Mouse (Mus musculus): ENCODE measurements at regions not wholly inside any gene's neighbourhood (a gene's known extent, or its start where the extent isn't known, plus 50 kb on each side); places are given as distances from the start of the nearest gene placed in this dataset.

- no peak for TF ChIP-seq POLR2A (IDR thresholded peaks at IDR 0.05; ENCODE audit: borderline replicate concordance, control insufficient read depth, low read depth, low read length)
- no peak for TF ChIP-seq CTCF (IDR thresholded peaks at IDR 0.05; ENCODE audit: control insufficient read depth, insufficient read depth, low read length)
- Histone ChIP-seq H3K4me3 (replicated peaks; ENCODE audit: control insufficient read depth, low read depth, low read length) (no peak overlapping the region), H3K4me1 (ENCODE audit: control insufficient read depth, insufficient read depth, low read length) (no peaks in the 10 kb centered on the region), H3K27ac (ENCODE audit: control insufficient read depth, insufficient read depth, low read depth, low read length, poor library complexity) (no peak overlapping the region)
- WGBS = 51% methylated on average over 4 of the region's 4 CpGs
Measured at GRCm38 (mm10) chr13:119145713-119146112, 282.7 kb upstream of the Paip1 start.

- WGBS = 80% methylated on average over 3 of the region's 3 CpGs
- Histone ChIP-seq H3K4me1 (ENCODE audit: control insufficient read depth, insufficient read depth, low read length) (no peaks in the 10 kb centered on the region), H3K4me3 (replicated peaks; ENCODE audit: control insufficient read depth, low read depth, low read length) (no peak overlapping the region), H3K27ac (ENCODE audit: control insufficient read depth, insufficient read depth, low read depth, low read length, poor library complexity) (no peak overlapping the region)
- TF ChIP-seq CTCF (IDR thresholded peaks at IDR 0.05; ENCODE audit: control insufficient read depth, insufficient read depth, low read length) (no peak), POLR2A (IDR thresholded peaks at IDR 0.05; ENCODE audit: borderline replicate concordance, control insufficient read depth, low read depth, low read length) (no peak)
Measured at GRCm38 (mm10) chr13:119147701-119148100, 280.7 kb upstream of the Paip1 start.

- H3K27ac ChIP-seq (ENCODE audit: control insufficient read depth, insufficient read depth, low read depth, low read length, poor library complexity) = no peak overlapping the region
- WGBS = 80% methylated on average over 4 of the region's 4 CpGs
- H3K4me3 ChIP-seq (replicated peaks; ENCODE audit: control insufficient read depth, low read depth, low read length) = no peak overlapping the region
- no peaks in the 10 kb centered on the region for H3K4me1 ChIP-seq (ENCODE audit: control insufficient read depth, insufficient read depth, low read length)
- TF ChIP-seq CTCF (IDR thresholded peaks at IDR 0.05; ENCODE audit: control insufficient read depth, insufficient read depth, low read length) (no peak), POLR2A (IDR thresholded peaks at IDR 0.05; ENCODE audit: borderline replicate concordance, control insufficient read depth, low read depth, low read length) (no peak)
Measured at GRCm38 (mm10) chr13:119149141-119149540, 279.3 kb upstream of the Paip1 start.

GRCm38 (mm10) chr13:119150847-119151548, 277.4 kb upstream of the Paip1 start:
- Histone ChIP-seq H3K4me1 (ENCODE audit: control insufficient read depth, insufficient read depth, low read length) (no peaks in the 10 kb centered on the region), H3K4me3 (replicated peaks; ENCODE audit: control insufficient read depth, low read depth, low read length) (no peak overlapping the region), H3K27ac (ENCODE audit: control insufficient read depth, insufficient read depth, low read depth, low read length, poor library complexity) (no peak overlapping the region)
- no peak for TF ChIP-seq CTCF (IDR thresholded peaks at IDR 0.05; ENCODE audit: control insufficient read depth, insufficient read depth, low read length)
- TF ChIP-seq POLR2A (IDR thresholded peaks at IDR 0.05; ENCODE audit: borderline replicate concordance, control insufficient read depth, low read depth, low read length) = no peak
- 80% methylated on average over 4 of the region's 4 CpGs for WGBS

GRCm38 (mm10) chr13:119177753-119178152, 250.6 kb upstream of the Paip1 start:
- WGBS = 39% methylated on average over 4 of the region's 4 CpGs
- Histone ChIP-seq H3K4me3 (replicated peaks; ENCODE audit: control insufficient read depth, low read depth, low read length) (no peak overlapping the region), H3K27ac (ENCODE audit: control insufficient read depth, insufficient read depth, low read depth, low read length, poor library complexity) (no peak overlapping the region), H3K4me1 (ENCODE audit: control insufficient read depth, insufficient read depth, low read length) (no peaks in the 10 kb centered on the region)
- no peak for TF ChIP-seq CTCF (IDR thresholded peaks at IDR 0.05; ENCODE audit: control insufficient read depth, insufficient read depth, low read length)
- no peak for TF ChIP-seq POLR2A (IDR thresholded peaks at IDR 0.05; ENCODE audit: borderline replicate concordance, control insufficient read depth, low read depth, low read length)

GRCm38 (mm10) chr13:119178212-119178611, 250.2 kb upstream of the Paip1 start:
- no peaks in the 10 kb centered on the region for H3K4me1 ChIP-seq (ENCODE audit: control insufficient read depth, insufficient read depth, low read length)
- 63% methylated on average over 5 of the region's 5 CpGs for WGBS
- TF ChIP-seq POLR2A (IDR thresholded peaks at IDR 0.05; ENCODE audit: borderline replicate concordance, control insufficient read depth, low read depth, low read length) = no peak
- H3K27ac ChIP-seq (ENCODE audit: control insufficient read depth, insufficient read depth, low read depth, low read length, poor library complexity) = no peak overlapping the region
- H3K4me3 ChIP-seq (replicated peaks; ENCODE audit: control insufficient read depth, low read depth, low read length) = no peak overlapping the region

- WGBS = 12% methylated on average over 1 of the region's 1 CpGs
- Histone ChIP-seq H3K4me3 (replicated peaks; ENCODE audit: control insufficient read depth, low read depth, low read length) (no peak overlapping the region), H3K27ac (ENCODE audit: control insufficient read depth, insufficient read depth, low read depth, low read length, poor library complexity) (no peak overlapping the region), H3K4me1 (ENCODE audit: control insufficient read depth, insufficient read depth, low read length) (no peaks in the 10 kb centered on the region)
- no peak for TF ChIP-seq CTCF (IDR thresholded peaks at IDR 0.05; ENCODE audit: control insufficient read depth, insufficient read depth, low read length)
- TF ChIP-seq POLR2A (IDR thresholded peaks at IDR 0.05; ENCODE audit: borderline replicate concordance, control insufficient read depth, low read depth, low read length) = no peak
Measured at GRCm38 (mm10) chr13:119179157-119179920, 249.1 kb upstream of the Paip1 start.

GRCm38 (mm10) chr13:119184322-119184877, 244.0 kb upstream of the Paip1 start:
- H3K4me1 ChIP-seq (ENCODE audit: control insufficient read depth, insufficient read depth, low read length) = no peaks in the 10 kb centered on the region
- TF ChIP-seq CTCF (IDR thresholded peaks at IDR 0.05; ENCODE audit: control insufficient read depth, insufficient read depth, low read length) = no peak
- H3K4me3 ChIP-seq (replicated peaks; ENCODE audit: control insufficient read depth, low read depth, low read length) = no peak overlapping the region
- 90% methylated on average over 6 of the region's 6 CpGs for WGBS
- H3K27ac ChIP-seq (ENCODE audit: control insufficient read depth, insufficient read depth, low read depth, low read length, poor library complexity) = no peak overlapping the region

Data from bone marrow, adult 2 months (tissue).